Mouse (Mus musculus) Muller cell, postnatal 12 days (primary cell): ENCODE results near the gene Hip1r.

ENCODE experiments used
- DNase-seq: peaks from one replicate; pipeline ENCODE4 v3.0.0-alpha.2; 2015; ENCODE audit errors: inconsistent ontology term

The Hip1r gene

GRCm38 (mm10) chr5:124016291-124016821 is 42.9 kb downstream of the Hip1r start:
- DNase-seq = no peak

GRCm38 (mm10) chr5:124017941-124018340 is 44.5 kb downstream of the Hip1r start:
- no peak for DNase-seq

DNA sequence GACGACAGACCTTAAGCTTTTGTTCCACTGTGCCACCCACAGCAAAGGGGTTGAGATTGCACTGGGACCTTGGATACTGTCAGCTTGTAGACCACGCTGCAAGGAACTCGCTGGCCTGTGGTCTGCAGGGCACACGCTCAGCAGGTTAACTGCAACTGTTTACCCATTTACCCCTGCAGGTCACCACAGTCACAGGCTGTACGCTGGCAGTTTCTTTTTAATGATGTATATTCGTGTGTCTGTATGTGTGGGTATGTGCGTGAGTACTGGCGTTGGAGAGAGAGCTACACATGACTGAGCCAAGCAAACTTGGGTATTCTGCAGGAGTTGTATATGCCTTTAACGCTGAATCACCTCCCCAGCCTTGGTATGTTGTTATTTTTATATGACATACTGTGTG is 45.2 kb downstream of the Hip1r start:
- no peak for DNase-seq

DNA sequence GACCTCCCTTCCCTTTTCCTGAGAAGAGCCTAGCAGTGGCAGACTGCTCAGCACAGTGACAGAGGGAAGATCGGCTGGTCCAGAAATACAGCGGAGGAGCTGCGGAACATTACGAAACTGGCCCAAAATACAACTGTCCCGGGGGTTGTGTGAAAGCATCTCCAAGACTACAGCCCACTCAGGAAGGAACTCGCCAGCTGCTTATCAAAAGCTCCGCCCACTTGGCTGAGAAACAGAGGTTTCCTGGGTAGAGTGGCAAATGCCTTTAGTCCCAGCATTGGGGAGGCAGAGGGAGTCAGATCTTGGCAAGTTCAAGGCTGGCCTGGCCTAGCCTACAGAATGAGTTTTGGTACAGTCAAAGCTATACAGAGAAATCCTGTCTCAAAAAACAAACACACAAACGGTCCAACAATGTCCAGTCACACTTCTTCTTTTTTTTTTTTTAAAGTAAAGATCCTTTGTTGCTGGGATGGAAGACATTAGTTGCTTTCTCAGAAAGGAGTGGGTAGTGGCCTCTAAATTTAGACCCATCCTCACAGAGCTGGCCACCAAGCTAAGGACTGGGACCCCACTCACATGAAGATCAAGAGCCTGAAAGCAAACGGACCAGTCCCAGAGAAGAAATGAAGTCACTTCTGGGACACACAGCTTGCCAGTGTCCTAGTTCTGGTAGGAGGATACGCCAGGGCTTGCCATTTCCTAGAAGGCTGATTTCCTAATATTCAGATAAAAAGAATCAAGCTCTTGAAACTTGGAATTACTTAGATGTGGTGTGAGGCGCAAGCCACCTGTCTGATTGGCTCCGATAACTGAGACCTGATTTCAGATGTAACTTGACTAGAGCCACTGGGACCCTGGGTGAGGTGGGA is 46.2 kb downstream of the Hip1r start:
- peak; percentile 72 for DNase-seq

DNA sequence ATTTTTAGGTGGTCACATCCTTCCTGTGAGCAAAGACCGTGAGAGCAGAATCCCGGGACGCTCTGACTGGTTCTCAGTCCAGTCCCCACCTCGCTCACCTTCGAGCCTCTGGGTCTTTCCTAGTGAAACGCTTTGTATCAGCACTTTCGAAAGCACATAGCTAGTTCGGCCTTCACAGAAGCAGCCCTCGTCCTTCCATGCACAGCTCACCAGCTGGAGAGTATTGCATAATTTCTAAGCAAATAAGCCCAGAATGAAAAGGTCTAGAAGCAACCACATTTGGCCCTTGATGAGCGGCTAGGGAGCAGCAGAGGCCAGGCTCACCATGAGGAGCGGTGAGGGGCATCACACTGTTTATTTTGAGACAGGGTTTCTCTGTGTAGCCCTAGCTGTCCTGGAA is 47.7 kb downstream of the Hip1r start:
- DNase-seq = no peak

DNA sequence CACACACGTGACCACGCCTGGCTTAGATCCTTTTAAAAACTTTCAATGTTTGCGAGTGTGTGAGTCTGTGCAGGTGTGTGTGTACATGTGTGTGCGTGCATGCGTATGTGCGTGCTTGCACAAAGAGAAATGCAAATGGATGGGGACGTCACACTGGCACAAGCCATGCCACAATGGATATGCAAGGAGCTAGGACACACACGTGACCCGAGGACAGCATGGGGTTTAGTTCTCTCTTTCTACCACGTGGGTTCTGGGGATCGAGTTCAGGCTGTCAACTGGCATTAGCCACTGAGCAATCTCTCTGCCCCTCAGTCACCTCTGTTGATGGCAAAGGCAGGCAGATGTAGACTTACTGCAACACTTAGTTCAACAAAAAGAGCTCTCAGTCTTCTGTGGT is 48.3 kb downstream of the Hip1r start:
- DNase-seq = no peak

DNA sequence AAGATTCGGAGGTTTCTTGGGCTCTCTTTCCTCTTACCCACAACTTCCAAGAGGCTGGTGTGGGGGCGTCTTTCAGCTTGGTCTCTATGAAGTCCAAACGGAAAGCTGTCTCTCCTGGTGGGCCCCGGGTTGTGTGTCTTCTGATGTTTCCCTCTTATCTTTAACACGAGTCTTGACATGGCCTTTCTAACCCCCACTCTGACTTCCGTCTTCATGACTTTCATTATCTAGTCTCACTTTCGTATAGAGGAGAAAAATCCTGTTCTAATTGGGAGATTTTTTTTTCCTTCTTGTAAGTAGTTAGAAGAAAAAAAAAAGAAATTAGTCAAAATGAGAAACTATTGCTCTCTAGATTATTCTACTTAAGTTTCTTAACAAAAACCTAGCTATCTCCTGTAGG is 48.9 kb downstream of the Hip1r start:
- no peak for DNase-seq

GRCm38 (mm10) chr5:124024677-124025076 is 51.2 kb downstream of the Hip1r start:
- DNase-seq = peak; percentile 70

- DNase-seq = no peak
Measured at GRCm38 (mm10) chr5:124025146-124025545, 51.7 kb downstream of the Hip1r start.

GRCm38 (mm10) chr5:124025587-124026441 is 52.4 kb downstream of the Hip1r start:
- peak; percentile 69 for DNase-seq

GRCm38 (mm10) chr5:124026568-124026967 is 53.1 kb downstream of the Hip1r start:
- DNase-seq = peak; percentile 80

GRCm38 (mm10) chr5:124027702-124028470 is 54.5 kb downstream of the Hip1r start:
- peak; percentile 83 for DNase-seq

DNA sequence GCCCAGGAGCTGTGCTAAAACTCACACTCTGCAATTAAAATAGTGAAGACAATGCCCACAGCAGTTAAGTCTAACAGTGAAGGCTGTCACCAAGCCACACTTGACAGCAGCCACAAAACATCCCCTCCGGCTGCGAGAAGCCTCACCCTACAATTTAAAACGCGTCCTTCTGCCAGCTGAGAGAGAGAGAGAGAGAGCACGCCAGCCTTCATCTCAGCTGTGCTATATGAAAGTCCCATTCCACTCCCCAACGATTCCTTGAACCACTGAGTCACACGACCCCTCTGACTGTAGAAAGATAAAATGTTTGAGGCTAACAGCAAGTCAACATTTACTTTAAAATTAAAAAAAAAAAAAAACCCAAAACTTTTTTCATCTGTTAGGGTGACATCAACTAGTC is 55.3 kb downstream of the Hip1r start:
- DNase-seq = no peak

DNA sequence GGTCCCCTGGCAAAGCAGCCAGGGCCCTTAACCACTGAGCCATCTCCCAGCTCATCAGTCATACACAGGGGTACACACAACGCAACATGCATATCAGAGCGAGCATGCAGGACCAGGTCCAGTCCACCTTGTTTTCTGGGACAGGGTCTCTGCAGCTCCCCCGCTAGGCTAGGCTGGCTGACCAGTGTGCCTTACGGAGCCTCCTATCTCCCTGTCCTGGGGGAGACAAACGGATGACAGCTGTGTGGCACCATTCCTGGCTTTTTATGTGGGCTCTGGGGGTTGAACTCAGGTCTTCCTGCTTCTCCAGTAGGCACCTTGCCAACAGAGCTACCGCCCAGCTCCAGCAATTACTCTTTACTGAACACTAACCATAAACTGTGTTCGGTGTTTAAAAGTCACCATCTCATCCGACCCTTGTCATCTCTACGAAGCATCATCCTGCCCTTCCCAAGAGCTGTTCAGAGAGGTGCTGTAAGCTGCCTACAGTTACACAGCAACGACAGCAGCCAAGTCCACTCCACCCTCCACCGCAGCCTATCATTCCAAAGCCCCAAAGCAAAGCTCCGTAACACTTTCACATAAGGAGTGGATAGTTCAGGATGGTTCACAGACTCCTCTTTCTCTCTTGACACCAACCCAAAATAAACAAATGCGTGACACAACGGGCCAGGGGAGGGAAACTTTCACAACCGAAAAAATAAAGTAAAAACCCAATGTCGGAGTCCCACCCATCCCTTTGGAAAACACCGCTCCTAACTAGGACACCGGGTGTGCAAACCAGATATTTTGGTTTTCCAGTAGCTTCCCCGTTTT is 56.0 kb downstream of the Hip1r start:
- DNase-seq = peak; percentile 50

DNA sequence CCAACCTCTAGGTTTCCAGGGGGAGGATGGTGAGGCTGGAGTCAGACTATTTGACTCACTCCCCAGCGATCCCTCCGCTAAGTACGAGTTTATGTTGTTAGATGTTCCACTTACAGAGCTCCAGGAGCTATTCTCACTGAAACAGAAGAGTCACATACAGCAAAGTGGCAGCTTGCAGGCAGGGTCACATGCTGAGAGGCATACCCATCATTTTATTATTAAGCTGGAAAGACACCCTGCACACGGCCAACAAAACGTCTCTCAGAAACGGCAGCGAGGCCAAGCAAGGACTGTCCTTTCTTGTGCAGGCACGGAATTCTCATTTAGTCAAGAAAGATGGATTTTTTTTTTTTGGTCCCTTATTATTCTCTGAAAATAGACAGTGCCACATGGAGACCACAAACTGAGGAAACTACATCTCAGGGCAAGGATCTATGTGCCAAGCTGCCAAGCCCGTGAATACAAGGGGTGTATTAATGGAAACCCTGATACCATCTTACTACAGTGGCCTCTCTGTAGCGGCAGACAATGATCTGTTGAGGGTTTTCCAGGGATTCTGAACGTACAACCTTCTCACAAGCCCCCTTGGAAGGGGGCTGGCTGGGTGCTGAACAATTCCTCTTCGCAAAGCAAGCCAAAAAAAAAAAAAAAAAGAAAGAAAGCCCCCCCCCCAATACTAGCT is 57.1 kb downstream of the Hip1r start:
- DNase-seq = peak; percentile 56

GRCm38 (mm10) chr5:124031068-124031955 is 57.9 kb downstream of the Hip1r start:
- DNase-seq = peak; percentile 56

DNA sequence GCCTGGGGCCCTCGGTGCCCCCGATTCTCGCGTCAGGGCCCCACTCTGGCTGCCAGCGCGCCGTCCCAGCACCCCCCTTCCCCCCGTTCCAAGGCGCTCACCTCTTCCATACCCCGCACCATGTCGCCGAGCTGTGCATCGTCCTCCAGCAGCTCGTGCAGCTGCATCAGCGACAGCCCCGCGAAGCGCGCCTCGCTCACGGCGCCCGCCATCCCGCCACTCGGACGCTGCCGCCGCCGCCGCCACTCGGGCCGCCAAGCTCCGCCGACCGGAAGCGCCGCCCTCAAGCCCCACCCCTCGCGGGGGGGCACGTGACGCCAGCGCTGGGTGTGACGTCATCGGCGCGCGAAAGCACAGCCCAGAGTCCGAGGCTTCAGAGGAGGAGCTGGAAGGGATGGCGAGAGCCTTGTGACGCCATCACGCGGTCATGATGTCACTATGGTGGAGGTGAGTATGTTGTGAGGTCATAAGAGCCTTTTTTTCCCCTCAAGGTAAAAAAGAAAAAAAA is 58.6 kb downstream of the Hip1r start, which contains the start of gene Vps37b:
Vps37b (minus strand) TSS at position 270 of the 508 bp plus-strand sequence.
- peak; percentile 95 for DNase-seq

GRCm38 (mm10) chr5:124034471-124034870 is 61.0 kb downstream of the Hip1r start:
- DNase-seq = no peak

- no peak for DNase-seq
Measured at GRCm38 (mm10) chr5:124035406-124035805, 62.0 kb downstream of the Hip1r start.
